Mouse (Mus musculus) frontal cortex, adult 2 months (tissue): Measurements from ENCODE around the gene Galnt17. TPM values are rescaled to one million over a fixed set of nuclear protein-coding genes. Genes with fewer than 3 reads are reported as not detected.

Experiments used
- DNase-seq, 2 experiments: peaks; one replicate each; pipeline ENCODE4 v3.0.0; 2022; ENCODE audit warnings: low spot score in 1 of 2; ENCODE audit errors: extremely low spot score in 1 of 2
- polyA plus RNA-seq: library from polyadenylated mRNA; depleted of rRNA; stranded (reverse); fragments of >200 nt; gene quantifications from 2 replicates; pipeline ENCODE4 v1.2.3, GENCODE M21; 2012

Galnt17 gene
- polyA plus RNA-seq, 1 experiment = 12.4 TPM

GRCm38 (mm10) chr5:131248416-131248815, 59.9 kb downstream of the Galnt17 start:
- DNase-seq = no peak

- no peak for DNase-seq
Observed at GRCm38 (mm10) chr5:131246591-131246990, 61.7 kb downstream of the Galnt17 start.

GRCm38 (mm10) chr5:131241689-131242088, 66.6 kb downstream of the Galnt17 start:
- peak; percentile 36 to 60 for DNase-seq

GRCm38 (mm10) chr5:131239813-131240212, 68.5 kb downstream of the Galnt17 start:
- no peak for DNase-seq

- DNase-seq = no peak
Observed at GRCm38 (mm10) chr5:131236906-131237305, 71.4 kb downstream of the Galnt17 start.

GRCm38 (mm10) chr5:131233828-131234227, 74.5 kb downstream of the Galnt17 start:
- no peak for DNase-seq

- DNase-seq = no peak
Observed at GRCm38 (mm10) chr5:131231060-131231459, 77.2 kb downstream of the Galnt17 start.

- DNase-seq = no peak
Observed at GRCm38 (mm10) chr5:131229744-131230143, 78.6 kb downstream of the Galnt17 start.

- DNase-seq = no peak
Observed at GRCm38 (mm10) chr5:131223416-131223815, 84.9 kb downstream of the Galnt17 start.

GRCm38 (mm10) chr5:131222498-131223244, 85.6 kb downstream of the Galnt17 start:
- DNase-seq = peak in 1 of 2 experiments; percentile 28

- DNase-seq = no peak
Observed at GRCm38 (mm10) chr5:131218221-131218620, 90.1 kb downstream of the Galnt17 start.

- no peak for DNase-seq
Observed at GRCm38 (mm10) chr5:131211618-131212017, 96.7 kb downstream of the Galnt17 start.

- no peak for DNase-seq
Observed at GRCm38 (mm10) chr5:131201146-131201545, 107.2 kb downstream of the Galnt17 start.

GRCm38 (mm10) chr5:131192311-131192710, 116.0 kb downstream of the Galnt17 start:
- DNase-seq = no peak

GRCm38 (mm10) chr5:131184566-131184965, 123.7 kb downstream of the Galnt17 start:
- no peak for DNase-seq

- peak; percentile 67 to 75 for DNase-seq
Observed at GRCm38 (mm10) chr5:131181231-131181630, 127.1 kb downstream of the Galnt17 start.

GRCm38 (mm10) chr5:131180756-131181155, 127.5 kb downstream of the Galnt17 start:
- DNase-seq = peak in 1 of 2 experiments; percentile 38

- DNase-seq = no peak
Observed at GRCm38 (mm10) chr5:131177851-131178250, 130.4 kb downstream of the Galnt17 start.

- no peak for DNase-seq
Observed at GRCm38 (mm10) chr5:131177168-131177567, 131.1 kb downstream of the Galnt17 start.

- DNase-seq = no peak
Observed at GRCm38 (mm10) chr5:131169186-131169585, 139.1 kb downstream of the Galnt17 start.

GRCm38 (mm10) chr5:131167366-131167765, 140.9 kb downstream of the Galnt17 start:
- no peak for DNase-seq

GRCm38 (mm10) chr5:131165681-131166080, 142.6 kb downstream of the Galnt17 start:
- peak in 1 of 2 experiments; percentile 18 for DNase-seq
